Mouse (Mus musculus) heart, adult 11 months (tissue): ENCODE results near the gene Wdr63.

Experiments
- DNase-seq: peaks from one replicate; pipeline ENCODE4 v3.0.0; 2022

Gene Wdr63

DNA sequence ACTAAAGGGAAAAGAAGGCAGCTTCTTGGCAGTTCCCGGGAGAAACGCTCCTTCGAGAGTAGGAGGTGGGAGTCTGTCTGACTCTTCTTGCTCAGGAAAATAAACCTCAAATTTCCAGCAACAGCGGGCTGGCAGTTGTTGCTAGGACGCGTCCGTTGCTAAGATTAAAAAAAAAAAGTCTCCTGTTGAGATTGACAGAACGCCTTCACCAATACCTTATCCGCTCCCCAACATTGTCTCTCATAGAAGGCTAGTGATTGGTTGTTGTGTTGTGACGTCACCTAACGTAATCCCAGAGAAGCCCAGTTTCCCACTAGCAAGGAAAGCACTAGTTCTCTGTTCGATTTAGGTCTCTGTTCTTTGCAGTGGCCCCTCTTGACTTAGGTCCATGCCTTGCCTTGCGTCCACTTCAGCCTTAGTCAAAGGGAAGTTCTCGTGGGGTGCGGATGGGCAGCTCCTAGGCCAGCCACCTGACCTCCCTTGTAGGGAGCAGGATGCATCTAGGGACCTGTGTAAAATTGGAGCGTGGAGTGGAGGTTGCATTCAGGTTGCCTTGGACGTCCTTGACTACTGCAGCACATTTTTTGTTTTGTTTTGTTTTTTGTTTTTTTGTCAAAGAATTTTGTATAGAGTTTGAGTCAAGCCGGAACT, at the start of gene Wdr63:
Gene Wdr63, minus strand, starts transcription at position 210 of the 651 bp plus-strand sequence.
- peak; percentile 97 for DNase-seq

DNA sequence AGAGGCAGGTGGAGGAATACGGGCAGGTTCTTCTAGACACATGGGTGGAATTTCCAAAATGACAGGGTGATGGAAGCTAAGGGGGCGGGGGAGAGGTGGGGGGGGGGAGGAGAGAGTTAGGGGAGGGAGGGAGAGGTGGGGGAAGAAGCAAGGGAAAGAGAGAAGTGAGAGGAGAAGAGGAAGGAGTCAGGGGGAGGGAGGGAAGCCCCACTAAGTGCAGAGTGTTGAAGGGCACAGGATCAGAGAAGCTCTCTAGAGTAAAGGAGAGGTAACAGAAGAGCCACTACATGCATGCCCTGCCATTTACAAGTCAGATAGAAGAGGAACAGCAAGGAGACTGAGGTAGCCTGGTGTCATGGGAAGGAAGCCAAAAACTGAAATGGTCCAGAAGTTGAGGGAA, 48.9 kb upstream of the Wdr63 start:
- no peak for DNase-seq

DNA sequence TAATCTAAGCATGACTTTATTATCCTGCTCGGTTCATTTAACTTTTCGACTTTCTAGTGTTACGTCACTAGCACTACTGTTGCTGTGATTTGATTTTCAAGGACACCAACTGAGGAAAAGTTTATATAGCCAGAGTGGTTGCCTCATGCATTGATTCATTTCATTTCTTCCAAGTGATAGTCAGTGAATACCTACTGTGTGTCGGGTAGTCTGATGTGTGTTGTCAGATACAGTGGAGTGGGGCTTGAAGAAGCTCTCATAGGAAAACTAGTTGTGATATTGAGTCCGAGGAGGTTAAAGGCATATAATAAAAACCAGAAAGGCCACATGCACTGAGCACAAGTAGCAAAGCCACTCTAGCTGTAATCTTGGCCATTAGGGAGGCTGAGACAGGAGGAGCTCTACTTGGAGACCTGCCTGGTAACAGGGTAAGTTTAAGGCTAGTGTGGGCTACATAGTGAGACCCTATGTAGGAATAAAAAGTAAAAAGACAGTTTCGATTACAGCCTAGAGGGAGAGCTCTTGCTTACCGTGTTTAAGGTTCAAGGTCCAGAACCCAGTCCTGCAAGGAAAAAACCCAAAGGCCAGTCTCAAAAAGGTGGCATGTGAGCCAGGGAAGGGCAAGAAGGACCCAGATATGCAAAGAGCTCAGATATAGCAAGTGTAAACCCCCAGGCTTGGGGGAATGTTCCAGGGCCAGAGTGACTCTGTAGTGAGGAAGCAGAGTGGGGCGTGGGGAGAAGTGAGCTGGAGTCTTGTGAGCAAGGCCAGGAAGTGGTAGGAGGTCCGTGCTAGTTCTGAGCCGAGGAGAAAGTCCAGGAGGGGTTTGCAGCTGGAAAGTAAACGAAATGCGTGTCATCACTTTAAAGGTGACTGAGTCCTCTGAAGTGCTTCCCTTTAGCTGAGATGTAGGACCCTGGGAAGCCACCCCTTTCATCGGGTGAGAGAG, 48.0 kb upstream of the Wdr63 start:
- DNase-seq, result no peak

DNA sequence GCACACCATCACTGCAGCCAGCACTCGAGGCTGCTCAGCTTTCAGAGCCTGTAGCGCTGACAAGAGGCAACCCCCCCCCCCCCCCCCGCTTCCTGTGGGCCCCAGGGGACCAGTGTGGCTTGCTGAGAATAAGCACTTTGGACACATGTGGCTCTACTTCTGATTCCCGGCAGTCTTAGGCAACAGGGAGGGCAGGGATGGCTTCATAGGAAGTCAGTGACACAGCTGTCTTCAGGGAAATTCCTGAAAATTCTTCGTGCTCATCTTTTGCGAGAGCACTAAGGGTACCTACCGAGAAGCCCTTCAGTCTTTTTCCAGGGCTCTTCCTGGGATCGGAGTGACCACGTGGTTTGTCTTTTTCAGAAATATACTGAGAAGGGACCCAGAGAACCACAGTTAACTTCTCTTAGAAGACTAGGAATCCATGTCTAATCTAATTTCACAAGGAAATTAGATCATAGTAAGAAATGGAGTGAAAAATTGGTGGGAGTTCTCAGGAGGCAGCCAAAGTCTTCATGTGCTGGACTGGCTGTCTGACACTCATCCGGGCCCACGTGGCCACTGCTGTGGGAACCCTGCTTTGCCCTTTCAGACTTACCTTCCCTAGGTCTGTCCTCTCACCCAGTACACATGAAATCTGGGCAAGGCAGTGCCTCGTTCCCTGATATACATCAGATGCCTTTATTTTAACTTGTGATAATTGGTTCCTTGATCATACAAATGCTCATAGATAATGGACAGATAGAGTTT, 46.1 kb upstream of the Wdr63 start:
- peak; percentile 91 for DNase-seq

DNA sequence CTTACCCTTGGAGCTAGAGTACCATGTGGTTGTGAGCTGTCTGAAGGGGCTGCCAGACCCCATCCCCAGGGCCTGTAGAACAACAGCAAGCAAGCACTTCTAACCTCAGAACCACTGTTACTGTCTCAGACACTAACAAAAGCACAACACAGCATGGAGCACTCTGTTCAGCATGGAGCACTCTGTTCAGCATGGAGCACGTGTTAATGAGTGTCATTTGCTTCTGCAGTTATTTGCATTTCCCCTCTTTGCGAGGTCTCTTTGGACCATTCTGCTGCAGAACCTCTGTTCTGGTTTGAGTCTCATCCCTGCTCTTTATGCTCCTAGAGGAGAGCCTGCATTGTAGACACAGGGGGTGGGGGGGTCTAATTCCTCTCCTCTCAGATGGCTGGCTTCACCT, 45.0 kb upstream of the Wdr63 start:
- no peak for DNase-seq

DNA sequence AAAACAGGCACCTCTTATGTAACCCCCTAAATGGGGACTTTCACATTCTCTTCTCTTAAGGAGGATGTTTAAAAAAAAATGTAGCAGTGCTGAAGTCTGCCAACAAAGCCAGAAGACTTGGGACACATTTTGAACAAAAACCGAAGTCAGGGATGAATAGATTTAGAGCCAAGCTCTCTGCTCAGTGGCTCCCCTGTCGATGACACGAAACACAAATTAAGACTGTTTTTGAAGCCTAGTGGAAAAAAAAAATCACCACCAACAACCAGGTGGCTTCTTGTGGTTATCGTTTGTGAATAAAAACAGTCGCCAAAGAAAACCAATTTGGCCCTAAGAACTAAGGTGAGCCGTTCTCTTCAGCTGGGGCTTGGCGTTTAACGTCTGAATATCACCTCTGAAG, 44.4 kb upstream of the Wdr63 start:
- DNase-seq, result no peak

DNA sequence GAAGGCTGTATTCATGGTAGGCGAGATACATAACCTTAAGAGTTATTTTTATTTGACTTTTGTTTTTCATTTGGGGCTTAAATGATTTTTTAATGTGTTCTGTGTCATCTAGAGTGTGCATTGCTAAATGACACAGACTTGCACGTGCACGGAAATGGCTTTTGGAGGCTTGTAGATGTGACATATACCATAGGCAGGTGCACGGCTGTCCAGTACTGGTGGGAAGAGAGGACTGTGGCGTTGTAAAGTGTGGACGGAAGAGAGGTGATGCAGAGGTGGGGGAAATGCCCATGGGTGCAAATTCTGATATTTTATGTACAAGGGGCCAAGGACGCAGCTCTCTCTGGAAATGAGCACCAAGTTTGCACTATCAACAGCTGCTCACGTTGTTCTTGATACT, 43.8 kb upstream of the Wdr63 start:
- no peak for DNase-seq

DNA sequence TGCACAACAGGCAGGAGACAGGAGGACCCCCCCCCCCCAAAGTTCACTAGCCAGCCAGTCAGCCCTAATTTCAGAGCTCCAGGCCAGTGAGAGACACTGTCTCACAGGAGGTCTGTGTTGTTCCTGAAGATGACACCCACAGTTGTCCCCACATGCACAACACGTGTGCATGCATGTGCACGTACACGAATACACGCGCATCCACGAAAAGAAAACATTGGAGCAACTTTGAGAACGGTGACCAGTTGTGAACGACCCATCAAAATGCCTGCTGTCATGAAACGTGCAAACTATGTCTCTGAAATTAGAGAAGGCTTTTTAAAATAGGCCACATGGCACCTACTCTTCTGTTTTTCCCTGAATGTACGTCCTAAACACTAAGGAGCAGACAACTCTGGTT, 43.4 kb upstream of the Wdr63 start:
- no peak for DNase-seq

DNA sequence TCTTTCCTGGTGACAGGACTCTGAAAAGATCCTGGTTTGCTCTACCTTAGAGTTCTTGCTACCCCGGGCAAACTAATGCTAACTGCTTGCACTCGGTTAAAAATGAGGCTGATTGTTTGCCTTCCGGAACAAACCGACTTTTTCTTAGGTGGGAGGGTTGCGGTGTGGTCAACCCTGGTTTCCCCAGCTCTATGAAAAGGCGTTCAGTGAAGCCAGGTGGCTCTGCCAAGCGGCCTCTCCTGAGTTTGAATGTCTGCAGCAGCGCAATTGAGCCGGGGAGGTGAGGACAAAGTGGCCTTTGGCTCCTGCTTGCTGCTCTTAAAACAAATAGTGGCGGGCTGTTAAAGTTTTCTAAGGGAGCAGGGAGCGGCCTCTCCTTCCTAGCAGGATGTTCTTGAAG, 42.6 kb upstream of the Wdr63 start:
- no peak for DNase-seq

DNA sequence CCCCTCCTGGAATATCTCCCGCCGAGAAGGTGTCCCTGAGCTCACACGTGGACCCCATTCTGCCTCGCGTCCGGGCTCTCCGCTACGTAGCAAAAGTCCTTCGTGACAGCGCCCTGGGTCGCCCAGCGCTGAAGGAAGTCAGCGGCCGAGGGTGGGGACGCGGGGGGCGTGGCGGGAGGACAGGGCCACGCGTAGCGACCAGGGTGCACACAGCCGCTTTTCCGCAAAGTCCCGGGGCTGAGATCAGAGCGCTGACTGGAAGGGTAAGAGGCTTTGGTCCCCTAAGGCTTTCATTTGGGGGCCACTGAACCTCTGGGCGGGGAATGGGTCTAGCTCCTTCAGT, 42.1 kb upstream of the Wdr63 start:
- peak; percentile 96 for DNase-seq

DNA sequence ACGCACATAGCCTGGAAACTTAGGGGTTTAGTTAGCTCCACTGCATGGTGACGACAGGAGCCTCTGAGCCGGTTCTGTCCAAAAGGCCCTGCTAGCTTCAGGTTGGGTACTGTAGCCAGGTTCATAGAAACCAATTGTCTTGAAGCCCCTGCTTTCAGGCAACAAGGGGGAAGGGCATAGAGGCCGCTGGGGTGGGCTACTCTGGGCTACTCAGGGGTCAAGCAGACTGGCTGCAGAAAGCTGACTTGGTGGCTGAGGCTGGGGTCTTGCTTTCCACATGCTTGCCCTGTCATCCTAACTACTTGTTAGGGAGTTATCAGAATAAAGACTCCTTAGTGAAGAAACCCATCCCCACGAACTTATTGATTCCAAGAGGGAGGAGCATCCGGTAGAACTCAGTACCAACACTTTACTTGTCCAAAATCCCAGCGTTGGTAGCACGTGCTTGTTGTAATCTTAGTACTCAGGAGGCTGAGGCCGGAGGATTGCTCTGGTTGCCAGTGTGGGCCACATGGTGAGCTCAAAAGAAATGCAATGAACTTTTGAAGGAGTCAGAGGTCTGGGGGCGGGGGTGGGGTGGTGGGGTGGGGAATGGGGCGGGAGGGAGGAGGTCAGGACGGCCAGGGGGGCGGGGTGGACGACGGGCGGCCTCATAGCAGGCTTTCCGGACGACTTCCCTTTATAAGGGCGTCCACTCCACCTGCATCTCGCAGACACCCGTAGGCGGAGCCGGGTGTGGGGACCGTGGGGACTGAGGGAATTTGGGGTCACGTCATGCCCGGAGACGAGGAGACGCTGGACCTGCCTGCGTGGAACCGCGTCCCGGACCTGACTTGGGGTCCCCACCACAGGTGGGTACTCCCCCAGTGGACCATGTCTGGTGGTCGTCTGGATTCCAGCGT, 41.5 kb upstream of the Wdr63 start, which contains the start of gene Mcoln2:
Gene Mcoln2, plus strand, starts transcription at position 678 of the 902 bp plus-strand sequence.
- peak; percentile 81 for DNase-seq

DNA sequence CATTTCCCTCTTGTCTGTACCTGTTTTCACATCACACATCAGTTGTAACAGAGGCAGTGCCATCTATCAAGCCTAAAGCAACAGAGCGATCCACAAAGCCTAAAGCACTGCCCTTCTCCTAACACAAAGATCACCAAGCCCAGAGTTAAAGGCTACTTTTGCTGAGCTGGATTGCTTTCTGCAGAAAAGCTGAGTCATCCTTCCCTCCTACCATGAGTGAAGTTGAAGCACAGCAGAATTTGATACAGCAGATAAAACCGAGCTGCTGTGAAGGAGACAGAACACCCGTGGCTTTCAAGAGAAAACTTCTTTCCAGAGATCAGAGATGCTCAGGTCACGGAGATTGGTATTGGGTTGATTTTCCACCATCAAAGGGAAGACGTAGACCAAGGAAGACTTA, 38.2 kb upstream of the Wdr63 start:
- DNase-seq, result peak; percentile 43

DNA sequence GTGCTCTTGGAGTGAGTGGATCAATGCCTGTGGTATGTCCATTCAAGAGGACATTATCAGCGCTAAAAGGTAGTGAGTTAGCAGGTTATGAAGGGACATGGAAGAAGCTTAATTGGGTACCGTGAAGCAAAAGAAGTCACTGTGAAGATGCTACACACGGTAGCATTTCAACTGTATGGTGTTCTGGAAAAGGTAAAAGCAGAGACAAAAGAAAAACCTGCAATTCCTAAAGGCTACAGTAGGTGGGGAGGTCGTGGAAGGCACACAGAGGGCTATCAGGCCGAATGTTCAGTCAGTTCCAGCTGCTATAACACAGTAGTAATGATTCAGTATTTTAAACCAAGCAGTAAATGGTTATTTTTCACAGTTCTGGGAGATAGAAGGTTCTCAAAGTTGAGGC, 37.6 kb upstream of the Wdr63 start:
- peak; percentile 64 for DNase-seq

DNA sequence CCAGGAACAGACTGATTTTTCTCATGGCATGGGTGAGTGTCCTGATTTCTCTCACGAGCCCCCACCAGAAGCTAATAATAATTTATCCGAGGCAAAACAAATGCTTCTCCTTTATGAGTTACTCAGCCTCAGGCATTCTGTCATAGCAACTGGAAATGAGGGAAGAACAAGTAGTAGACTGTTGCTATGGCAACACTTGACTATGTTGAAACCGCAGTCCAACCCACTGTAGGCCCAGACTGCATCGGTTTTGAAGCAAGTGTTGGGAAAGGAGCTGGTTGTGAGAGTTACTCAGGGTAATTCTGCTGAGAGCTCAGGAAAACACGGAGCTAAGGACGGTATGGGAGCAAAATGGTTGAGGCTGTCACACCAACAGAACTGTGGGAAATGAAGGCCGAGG, 34.6 kb upstream of the Wdr63 start:
- DNase-seq, result peak; percentile 31

DNA sequence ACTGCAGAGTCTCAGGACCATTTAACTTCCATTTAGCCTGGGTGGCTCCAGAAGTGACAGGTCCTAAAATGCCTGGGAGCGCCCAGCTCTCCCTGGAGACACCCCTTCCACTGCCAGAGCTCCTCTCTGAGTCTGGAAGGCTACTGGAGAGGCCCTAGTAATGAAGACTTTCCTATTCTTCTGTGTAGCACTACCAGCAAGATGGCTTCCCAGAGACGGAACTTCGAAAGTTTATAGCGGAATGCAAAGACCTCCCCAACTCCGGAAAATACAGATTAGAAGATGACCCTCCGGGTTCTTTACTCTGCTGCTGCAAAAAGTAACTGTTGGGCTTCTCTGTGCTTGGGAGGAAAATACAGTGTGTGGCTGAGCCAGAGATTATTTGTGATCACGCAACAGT, 32.3 kb upstream of the Wdr63 start:
- peak; percentile 62 for DNase-seq

DNA sequence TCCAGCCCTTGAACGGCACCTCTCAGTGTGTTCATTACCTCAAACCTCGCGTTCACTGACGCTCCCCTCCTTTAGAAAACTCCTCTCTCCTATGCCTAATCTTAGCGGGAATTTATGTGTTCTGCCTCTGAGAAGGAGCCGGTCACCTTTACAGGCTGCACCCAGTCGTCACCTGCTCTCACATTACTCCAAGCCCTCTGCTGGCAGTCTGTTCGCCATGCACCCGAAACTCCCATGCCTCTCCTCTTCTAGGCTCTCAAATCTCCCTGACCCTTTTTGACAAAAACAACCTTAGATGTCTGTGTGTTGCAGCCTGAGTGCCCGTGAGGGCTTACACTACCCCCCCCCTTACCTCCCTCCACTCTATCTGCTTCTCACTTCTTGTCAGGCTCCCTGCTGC, 28.5 kb upstream of the Wdr63 start:
- DNase-seq, result peak; percentile 29

DNA sequence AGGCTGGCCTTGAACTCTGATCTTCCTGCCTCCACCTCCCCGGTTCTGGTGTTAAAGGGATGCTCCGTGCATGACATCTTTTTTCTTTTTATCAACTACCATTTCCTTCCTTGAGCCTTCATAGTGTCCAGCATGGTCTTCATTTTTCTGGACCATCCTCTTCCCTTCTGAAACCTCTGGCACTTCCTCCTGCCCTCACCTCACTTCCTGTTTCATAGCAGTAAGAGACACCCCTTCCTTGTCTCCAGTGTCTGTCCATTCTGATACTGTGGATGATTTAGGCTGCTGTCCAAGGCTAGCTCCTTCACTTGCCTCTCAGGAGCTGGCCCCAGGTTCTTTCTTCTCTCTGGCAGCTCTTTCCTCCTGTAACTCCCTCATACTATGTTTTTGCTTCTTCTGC, 27.5 kb upstream of the Wdr63 start:
- DNase-seq, result peak; percentile 76

DNA sequence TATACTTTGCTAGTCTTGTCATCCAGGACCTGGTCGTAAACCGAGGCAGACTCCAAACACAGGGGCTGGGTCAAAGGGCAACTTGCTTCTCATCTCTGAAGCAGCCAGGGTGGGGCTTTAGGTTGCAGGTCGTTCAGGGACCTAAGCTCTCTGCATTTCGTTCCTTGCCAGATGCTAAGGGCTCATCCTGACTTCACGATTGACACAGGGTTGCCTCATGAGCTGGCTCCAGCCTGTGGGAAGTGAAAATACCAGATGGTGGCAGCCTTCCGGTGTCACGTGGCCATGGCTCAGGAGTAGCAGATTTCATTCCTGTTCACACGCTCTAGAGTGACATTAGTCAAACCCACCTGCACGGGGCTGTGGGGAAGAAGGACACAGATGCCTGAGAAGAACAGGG, 26.9 kb upstream of the Wdr63 start:
- peak; percentile 94 for DNase-seq

DNA sequence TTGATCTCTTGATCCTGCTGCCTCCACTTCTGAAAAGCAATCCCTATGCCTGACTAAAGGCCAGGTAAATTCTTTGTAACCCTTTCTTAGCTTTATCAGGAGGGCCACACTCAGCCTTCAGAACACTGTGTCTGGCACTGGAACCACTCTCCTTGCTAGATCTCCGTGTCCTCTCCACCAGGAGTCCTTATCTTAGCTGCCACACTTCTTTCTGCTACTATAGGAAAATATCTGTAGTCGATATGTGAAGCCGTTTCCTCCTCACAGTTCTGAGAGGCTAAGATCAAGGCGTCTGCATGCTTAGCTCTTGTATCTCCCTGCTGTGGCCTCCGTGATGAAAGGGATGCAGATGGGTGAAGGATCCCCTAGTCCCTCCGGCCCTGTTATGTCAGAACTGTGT, 19.3 kb upstream of the Wdr63 start:
- DNase-seq, result no peak

DNA sequence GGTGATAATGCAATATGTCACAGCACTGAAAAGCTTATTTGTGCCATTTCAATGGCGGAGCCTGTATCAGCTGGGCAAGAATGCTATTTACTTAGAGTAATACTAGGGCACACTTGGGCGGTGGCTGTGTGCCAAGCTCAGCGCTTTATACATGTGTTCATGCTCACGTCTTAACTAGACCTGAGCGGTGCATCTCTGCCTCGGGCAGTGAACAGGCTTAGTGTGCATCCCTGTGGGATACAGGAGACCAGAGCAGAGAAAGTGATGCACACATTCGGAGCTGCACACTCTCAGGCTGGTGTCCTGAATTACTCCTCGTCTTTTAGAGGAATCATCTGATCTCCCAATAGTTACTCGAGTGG, 15.5 kb upstream of the Wdr63 start:
- DNase-seq, result no peak

DNA sequence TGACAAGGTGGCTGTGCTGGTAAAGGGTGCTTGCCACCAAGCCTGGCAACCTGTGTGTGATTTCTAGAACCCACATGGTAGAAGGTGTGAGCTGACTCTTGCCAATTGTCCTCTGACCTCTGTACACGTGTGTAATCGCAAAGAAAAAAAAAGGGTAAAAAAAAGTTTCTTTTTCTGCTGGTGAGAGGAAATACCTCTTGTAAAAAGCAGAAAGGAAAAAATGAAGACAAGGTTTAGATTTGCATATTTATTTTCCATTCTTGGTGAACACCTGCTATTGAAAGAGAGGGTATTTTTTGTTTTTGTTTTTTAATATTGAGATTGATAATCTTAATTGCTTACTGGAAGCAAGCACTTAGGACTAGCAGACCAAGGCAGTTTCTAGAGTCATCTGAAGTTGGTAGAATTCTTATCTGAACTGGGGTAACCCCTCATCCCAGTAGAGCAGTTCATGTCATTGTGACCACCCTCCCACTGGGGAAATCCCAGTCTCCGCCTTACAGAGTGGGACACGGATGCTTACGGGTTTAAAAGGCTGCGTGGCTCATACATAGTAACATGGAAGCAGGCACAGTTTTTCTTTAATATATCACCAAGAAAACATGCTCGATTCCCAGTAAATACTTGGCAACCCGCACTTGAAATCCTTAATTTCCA, 15.0 kb upstream of the Wdr63 start:
- no peak for DNase-seq

DNA sequence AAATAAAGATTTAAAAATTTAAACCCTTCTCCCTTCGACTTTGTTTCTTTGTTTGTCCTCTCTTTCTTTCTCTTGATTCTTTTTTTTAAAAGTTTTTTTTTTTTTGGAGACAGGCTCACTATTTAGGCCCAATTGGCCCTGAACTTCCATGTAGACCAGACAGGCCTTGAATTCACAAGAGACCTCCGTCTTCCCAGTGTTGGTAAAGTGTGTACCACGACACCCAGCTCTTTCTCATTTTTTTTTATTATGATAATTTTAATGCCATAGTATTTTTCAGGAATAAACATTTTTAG, 14.1 kb upstream of the Wdr63 start:
- DNase-seq, result no peak
